Mouse (Mus musculus) bone marrow macrophage, adult 2 months (primary cell): ENCODE measurements around the gene Olfr315. TPM values are rescaled to one million over a fixed set of nuclear protein-coding genes. Genes with fewer than 3 reads are reported as not detected.
"Not testable (repeated sequence)": the region's sequence is repeated elsewhere in the genome, so short reads cannot be mapped to it uniquely, and the experiment has no call there.

ENCODE experiments used
- H3K27ac ChIP-seq: 2 replicates; pipeline ENCODE4 v1.5.1; 2012; ENCODE audit warnings: low read depth, low read length; ENCODE audit not compliant: insufficient read depth
- H3K4me1 ChIP-seq: 2 replicates; pipeline ENCODE4 v1.6.1; 2012; ENCODE audit warnings: low read length; ENCODE audit not compliant: control insufficient read depth, insufficient read depth
- H3K4me3 ChIP-seq: 2 replicates; pipeline ENCODE4 v1.5.1; 2012; ENCODE audit warnings: mild to moderate bottlenecking, low read length, moderate library complexity; ENCODE audit not compliant: insufficient read depth
- CTCF ChIP-seq: IDR thresholded peaks from 2 replicates; pipeline ENCODE4 v1.5.1; 2012; ENCODE audit warnings: low read depth, mild to moderate bottlenecking, low read length, moderate library complexity
- POLR2A ChIP-seq: IDR thresholded peaks from 2 replicates; pipeline ENCODE4 v1.6.1; 2012; ENCODE audit warnings: mild to moderate bottlenecking, low read depth, low read length, borderline replicate concordance
- polyA plus RNA-seq: library from polyadenylated mRNA; stranded (reverse); fragments of >200 nt; gene quantifications from 2 replicates; pipeline ENCODE4 v1.2.4, GENCODE M21; 2012; ENCODE audit not compliant: missing spikeins, insufficient read depth, insufficient read length

Olfr315 gene
- polyA plus RNA-seq, 1 experiment, result not detected

DNA sequence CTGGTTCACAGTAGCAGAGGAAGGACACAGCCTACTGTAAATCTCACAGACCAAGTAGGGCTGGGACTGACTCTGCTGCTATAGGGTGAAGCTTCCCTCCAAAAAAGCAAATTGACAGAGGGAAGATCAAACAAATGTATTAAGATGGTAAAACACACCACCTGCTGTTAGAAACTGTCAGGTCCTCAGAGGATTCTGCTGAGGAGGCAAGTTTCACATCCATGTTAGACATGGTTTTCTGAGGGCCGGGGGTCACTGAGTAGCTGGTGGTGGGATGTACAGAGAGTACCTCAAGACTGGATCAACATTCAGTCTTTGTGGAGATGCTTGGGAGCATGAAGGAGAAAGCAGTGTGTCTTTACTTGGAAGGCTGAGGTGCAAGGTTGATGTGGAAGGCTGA is 42.7 kb downstream of the Olfr315 start:
- no peak overlapping the region for H3K27ac ChIP-seq
- no peak overlapping the region for H3K4me3 ChIP-seq
- no peaks in the 10 kb centered on the region for H3K4me1 ChIP-seq
- TF ChIP-seq CTCF (no peak), POLR2A (no peak)

GRCm38 (mm10) chr11:58828937-58829336 is 55.9 kb downstream of the Olfr315 start, which contains the start of gene Olfr312:
Gene Olfr312, plus strand, starts transcription at chr11:58829237.
- not testable (repeated sequence) for H3K27ac ChIP-seq, H3K4me3 ChIP-seq, H3K4me1 ChIP-seq

DNA sequence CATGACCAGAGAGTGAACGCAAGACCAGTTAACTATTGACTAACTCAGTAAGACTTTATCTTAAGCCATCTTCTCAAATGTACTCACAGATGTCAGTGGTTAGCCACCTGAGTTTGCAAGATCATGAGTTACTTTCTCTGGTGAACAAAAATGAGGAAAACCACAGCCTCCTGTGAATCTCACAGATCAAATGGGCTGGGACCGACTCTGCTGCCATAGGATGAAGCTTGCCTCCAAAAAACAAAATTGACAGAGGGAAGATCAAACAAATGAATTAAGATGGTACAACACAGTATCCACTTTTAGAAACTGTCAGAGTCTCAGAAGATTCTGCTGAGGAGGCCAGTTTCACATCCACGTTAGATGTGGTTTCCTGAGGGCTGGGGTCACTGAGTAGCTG is 56.8 kb downstream of the Olfr315 start:
- TF ChIP-seq POLR2A (no peak), CTCF (no peak)
- no peak overlapping the region for H3K27ac ChIP-seq

More for the DNA sequence above, 56.8 kb downstream of the Olfr315 start:
- H3K4me1 ChIP-seq, result no peaks in the 10 kb centered on the region
- no peak overlapping the region for H3K4me3 ChIP-seq

Other genes starting within 250 kb of the Olfr315 start
- gene Olfr330, start 238.4 kb upstream of the Olfr315 start, polyA plus RNA-seq, result not detected in 2 replicates
- not detected in 2 replicates for gene Olfr329-ps, start 226.8 kb upstream of the Olfr315 start, polyA plus RNA-seq
- not detected in 2 replicates for gene Olfr328, start 217.6 kb upstream of the Olfr315 start, polyA plus RNA-seq
- not detected in 2 replicates for gene Olfr224, start 202.6 kb upstream of the Olfr315 start, polyA plus RNA-seq
- gene Olfr325, start 195.5 kb upstream of the Olfr315 start, polyA plus RNA-seq, result not detected in 2 replicates
- gene Olfr324, start 178.1 kb upstream of the Olfr315 start, polyA plus RNA-seq, result not detected in 2 replicates
- not detected in 2 replicates for gene 2210407C18Rik, start 157.1 kb upstream of the Olfr315 start, polyA plus RNA-seq
- gene Olfr323, start 142.7 kb upstream of the Olfr315 start, polyA plus RNA-seq, result not detected in 2 replicates
- not detected in 2 replicates for gene Trim58, start 132.7 kb upstream of the Olfr315 start, polyA plus RNA-seq
- gene Olfr322, start 114.4 kb upstream of the Olfr315 start, polyA plus RNA-seq, result not detected in 2 replicates
- gene Olfr320, start 92.1 kb upstream of the Olfr315 start, polyA plus RNA-seq, result not detected in 2 replicates
- not detected in 2 replicates for gene Olfr319, start 74.0 kb upstream of the Olfr315 start, polyA plus RNA-seq
- gene Olfr318, start 49.2 kb upstream of the Olfr315 start, polyA plus RNA-seq, result not detected in 2 replicates
- not detected in 2 replicates for gene Olfr317, start 34.0 kb upstream of the Olfr315 start, polyA plus RNA-seq
- not detected in 2 replicates for gene Olfr316, start 20.5 kb upstream of the Olfr315 start, polyA plus RNA-seq
- gene Olfr314, start 9.8 kb downstream of the Olfr315 start, polyA plus RNA-seq, result not detected in 2 replicates
- not detected in 2 replicates for gene Fam183b, start 28.8 kb downstream of the Olfr315 start, polyA plus RNA-seq
- gene Olfr313, start 41.8 kb downstream of the Olfr315 start, polyA plus RNA-seq, result not detected in 2 replicates
- gene Olfr312, start 56.0 kb downstream of the Olfr315 start, polyA plus RNA-seq, result not detected in 2 replicates
- not detected in 2 replicates for gene Olfr311, start 66.1 kb downstream of the Olfr315 start, polyA plus RNA-seq
- 3.8 and 5.3 TPM in 2 replicates for gene Gm12258, start 74.0 kb downstream of the Olfr315 start, polyA plus RNA-seq
- 3.6 and 4.5 TPM in 2 replicates for gene 2810021J22Rik, start 94.0 kb downstream of the Olfr315 start, polyA plus RNA-seq
- 3.3 and 4.0 TPM in 2 replicates for gene Zfp39, start 131.0 kb downstream of the Olfr315 start, polyA plus RNA-seq
- gene Btnl10, start 144.7 kb downstream of the Olfr315 start, polyA plus RNA-seq, result not detected in 2 replicates
- gene Rnf187, start 165.7 kb downstream of the Olfr315 start, polyA plus RNA-seq, result 99.5 and 112 TPM in 2 replicates
- 1.4 TPM in 1 of 2 replicates, not detected in the other for gene Hist3h2ba, start 175.7 kb downstream of the Olfr315 start, polyA plus RNA-seq
- gene Hist3h2a, start 181.5 kb downstream of the Olfr315 start, polyA plus RNA-seq, result 32.0 and 37.9 TPM in 2 replicates
- 0.28 TPM in 1 of 2 replicates, not detected in the other for gene Trim17, start 181.5 kb downstream of the Olfr315 start, polyA plus RNA-seq
- 21.2 and 22.6 TPM in 2 replicates for gene Trim11, start 204.9 kb downstream of the Olfr315 start, polyA plus RNA-seq